Mouse (Mus musculus) limb, embryonic 11.5 days (tissue): ENCODE measurements around the gene Anp32e. TPM values are rescaled to one million over a fixed set of nuclear protein-coding genes. Genes with fewer than 3 reads are reported as not detected.

Source experiments
- ATAC-seq: fragments of 200-750 bp; cut with Nextera tagmentation; 2 replicates; pipeline ENCODE4 v1.8.0; 2017; ENCODE audit warnings: low read depth; ENCODE audit not compliant: insufficient number of reproducible peaks, low FRiP score, low TSS enrichment
- DNase-seq: peaks from one replicate; pipeline ENCODE4 v3.0.0-alpha.2; 2015; ENCODE audit warnings: low spot score
- H3K27ac ChIP-seq: fragments of 300-500 bp; sonication (generic); replicated peaks from 2 replicates; pipeline ENCODE4 v1.5.1; 2014; ENCODE audit warnings: low read depth, mild to moderate bottlenecking, low read length
- H3K27me3 ChIP-seq: fragments of 300-500 bp; sonication (generic); 2 replicates; pipeline ENCODE4 v1.6.1; 2014; ENCODE audit warnings: mild to moderate bottlenecking, low read length, mixed read lengths; ENCODE audit not compliant: control insufficient read depth, insufficient read depth
- H3K36me3 ChIP-seq: fragments of 300-500 bp; sonication (generic); 2 replicates; pipeline ENCODE4 v1.6.1; 2014; ENCODE audit warnings: mild to moderate bottlenecking, low read length, moderate library complexity, mixed read lengths; ENCODE audit not compliant: control insufficient read depth, insufficient read depth
- H3K4me1 ChIP-seq: fragments of 300-500 bp; sonication (generic); 2 replicates; pipeline ENCODE4 v1.6.1; 2014; ENCODE audit warnings: low read length, mixed read lengths; ENCODE audit not compliant: control insufficient read depth, insufficient read depth
- H3K4me2 ChIP-seq: fragments of 300-500 bp; sonication (generic); 2 replicates; pipeline ENCODE4 v1.6.1; 2014; ENCODE audit warnings: low read depth, mild to moderate bottlenecking, moderate library complexity; ENCODE audit not compliant: severe bottlenecking
- H3K4me3 ChIP-seq: fragments of 300-500 bp; sonication (generic); 2 replicates; pipeline ENCODE4 v1.5.1; 2014; ENCODE audit warnings: low read depth, low read length
- H3K9ac ChIP-seq: fragments of 300-500 bp; sonication (generic); 2 replicates; pipeline ENCODE4 v1.6.1; 2014; ENCODE audit warnings: mild to moderate bottlenecking, low read length
- H3K9me3 ChIP-seq: fragments of 300-500 bp; sonication (generic); 2 replicates; pipeline ENCODE4 v1.6.1; 2016; ENCODE audit warnings: low read length; ENCODE audit not compliant: control insufficient read depth
- WGBS: fragments of 180-500 bp; shearing (Covaris S2); extraction: QIAGEN DNeasy Blood & Tissue Kit; methylation state at CpG from one replicate; pipeline ENCODE4 v1.1.7; 2014; 5-methylcytosine and 5-hydroxymethylcytosine counted together
- polyA plus RNA-seq: library from polyadenylated mRNA; unstranded; fragments of >200 nt; fragmentation: Nextera tagmentation; extraction: Ambion mirVana; gene quantifications from 2 replicates; pipeline ENCODE4 v1.2.1, GENCODE M21; 2014

The Anp32e gene
- polyA plus RNA-seq, 1 experiment from 2014 or later: 125 TPM

DNA sequence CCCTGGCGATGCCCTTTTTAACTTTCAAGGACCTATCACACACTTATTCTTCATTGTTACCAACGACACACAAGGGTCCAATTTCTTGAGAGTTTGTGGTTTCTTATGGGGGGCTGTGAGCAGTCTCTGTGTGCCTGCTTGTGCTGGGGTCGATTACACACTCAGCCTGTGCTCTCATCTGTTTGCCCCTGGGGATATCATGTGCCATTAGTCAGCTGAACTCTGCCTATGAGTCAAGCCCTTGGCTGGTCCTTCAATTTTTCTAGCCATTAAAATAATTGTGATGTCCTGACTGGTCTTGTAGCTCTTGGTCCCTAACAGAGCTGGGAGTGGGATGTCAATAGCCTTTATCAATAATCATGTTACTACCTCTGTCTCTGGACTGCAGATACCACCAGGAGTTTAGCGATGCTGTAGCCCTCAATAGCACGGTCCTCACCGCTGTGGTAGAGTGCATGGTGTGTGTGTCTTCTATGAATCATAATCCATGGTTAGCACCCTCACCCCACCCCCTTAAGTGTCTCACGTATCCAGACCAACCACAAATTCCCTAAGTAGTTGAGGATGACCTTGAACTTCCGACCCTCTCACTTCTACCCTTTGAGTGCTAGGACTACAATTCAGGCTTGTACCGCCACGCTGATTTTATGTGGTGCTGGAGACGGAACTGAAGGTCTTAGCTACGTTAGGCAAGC lies 51.4 kb downstream of the Anp32e start:
- no peak overlapping the region for H3K4me2 ChIP-seq
- no peak overlapping the region for H3K27ac ChIP-seq
- peaks cover 6% of the 10 kb centered on the region for H3K4me1 ChIP-seq
- no peak for DNase-seq
- no peak for ATAC-seq
- WGBS: 84% methylated on average over 12 of the region's 12 CpGs
- H3K36me3 ChIP-seq: no peaks in the 10 kb centered on the region
- no peak overlapping the region for H3K9ac ChIP-seq
- H3K9me3 ChIP-seq: no peaks in the 10 kb centered on the region
- no peak overlapping the region for H3K4me3 ChIP-seq
- no peaks in the 10 kb centered on the region for H3K27me3 ChIP-seq

DNA sequence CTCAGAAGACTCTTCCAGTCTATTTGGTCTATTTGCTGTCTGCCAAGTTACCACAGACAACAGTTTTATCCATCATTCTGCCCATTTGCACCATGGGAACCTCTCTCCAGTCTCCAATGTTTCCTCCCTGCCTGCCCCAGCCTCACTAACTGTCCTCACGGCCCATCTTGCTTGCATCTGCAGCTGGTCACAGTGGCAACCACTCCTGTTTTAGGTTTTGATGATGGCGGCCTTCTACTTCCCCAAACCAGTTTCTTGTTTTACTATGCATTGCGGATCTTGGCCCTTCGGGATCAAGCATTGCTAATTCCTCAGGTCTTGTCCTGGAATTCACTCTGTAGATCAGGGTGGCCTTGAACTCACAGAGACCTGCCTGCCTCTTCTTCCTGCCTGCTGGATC lies 53.1 kb downstream of the Anp32e start:
- 88% methylated on average over 4 of the region's 4 CpGs for WGBS

DNA sequence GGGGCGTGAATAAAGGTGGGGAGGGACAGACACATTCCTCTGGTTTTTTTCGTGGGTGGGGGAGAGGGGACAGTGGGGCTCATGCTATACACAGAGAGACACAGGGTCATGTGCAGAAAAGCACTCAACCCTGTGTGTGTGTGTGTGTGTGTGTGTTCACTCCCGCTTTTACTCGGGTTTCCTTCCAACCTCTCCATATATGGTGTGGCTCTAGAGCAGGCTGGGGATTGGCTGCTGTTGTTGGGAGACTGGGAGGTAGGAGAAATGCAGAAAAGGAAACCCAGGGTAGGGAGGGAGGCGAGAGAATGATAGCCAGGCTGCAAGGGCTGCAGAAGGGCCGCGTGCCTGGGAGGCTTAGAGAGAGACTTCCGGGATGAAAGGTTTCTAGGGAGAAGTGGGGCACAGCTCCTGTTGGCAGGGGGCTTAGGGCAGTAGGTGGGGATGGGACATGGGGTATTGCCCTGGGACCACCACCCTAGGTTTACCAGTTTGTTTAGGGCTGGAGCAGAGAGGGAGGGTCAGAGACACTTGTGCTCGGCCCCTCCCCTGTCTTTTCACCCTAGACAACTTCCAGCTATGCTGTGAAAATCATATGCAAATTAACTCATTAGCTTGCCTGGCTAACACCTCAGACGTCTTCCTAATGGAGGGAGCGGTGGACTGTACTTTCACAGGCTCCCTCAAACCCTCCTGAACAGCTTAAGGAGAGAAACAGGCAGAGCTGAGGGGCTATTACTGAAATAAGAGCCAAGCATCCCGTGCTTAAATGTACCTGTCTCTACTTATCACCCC lies 56.4 kb downstream of the Anp32e start:
- Histone ChIP-seq H3K4me1 (peaks cover 20% of the 10 kb centered on the region), H3K4me3 (peak overlapping the region; percentile 20), H3K4me2 (peak overlapping the region; percentile 49), H3K36me3 (peaks cover 15% of the 10 kb centered on the region), H3K27me3 (no peaks in the 10 kb centered on the region), H3K9me3 (no peaks in the 10 kb centered on the region), H3K27ac (peak overlapping the region; percentile 94), H3K9ac (peak overlapping the region; percentile 63)
- ATAC-seq (peak; percentile 92), DNase-seq (peak; percentile 80)
- WGBS: 3% methylated on average over 12 of the region's 12 CpGs

More for the DNA sequence above, 53.1 kb downstream of the Anp32e start:
- H3K27me3 ChIP-seq: no peaks in the 10 kb centered on the region
- no peak overlapping the region for H3K27ac ChIP-seq
- H3K4me3 ChIP-seq: no peak overlapping the region
- H3K4me2 ChIP-seq: no peak overlapping the region
- no peaks in the 10 kb centered on the region for H3K9me3 ChIP-seq
- H3K36me3 ChIP-seq: no peaks in the 10 kb centered on the region
- no peak overlapping the region for H3K9ac ChIP-seq
- no peak for DNase-seq
- no peak for ATAC-seq
- H3K4me1 ChIP-seq: peaks cover 20% of the 10 kb centered on the region

DNA sequence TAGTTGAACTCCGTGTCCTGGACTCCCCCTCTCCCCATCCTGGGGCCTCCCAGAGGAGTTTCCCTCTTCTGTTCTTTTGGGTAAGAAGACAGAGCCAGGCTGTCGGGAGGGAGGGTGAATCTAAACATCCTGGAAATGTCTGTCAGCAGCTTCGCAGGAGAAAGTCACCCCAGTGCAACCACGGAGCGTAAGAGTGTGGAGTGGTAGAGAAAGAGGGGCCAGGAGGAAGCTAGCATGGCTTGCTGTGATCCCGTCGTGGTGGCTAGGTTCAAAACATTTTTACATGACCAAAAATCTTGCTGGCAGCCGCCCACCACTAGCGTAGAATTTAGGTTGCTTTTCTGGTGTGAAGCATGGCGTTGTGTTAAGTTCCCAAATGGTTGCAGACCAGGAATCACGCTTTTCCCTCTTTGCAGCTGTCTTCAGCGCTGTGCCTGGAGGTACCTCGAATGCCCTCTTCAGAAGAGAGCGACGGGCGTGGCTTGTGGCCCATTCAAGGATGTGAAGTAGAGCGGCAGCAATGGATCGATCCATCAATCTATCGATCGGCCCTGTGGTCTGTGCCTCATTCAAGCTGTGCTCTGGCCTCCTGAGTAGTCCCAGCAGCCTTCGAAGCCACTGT lies 57.1 kb downstream of the Anp32e start:
- no peaks in the 10 kb centered on the region for H3K27me3 ChIP-seq
- H3K4me2 ChIP-seq: peak overlapping the region; percentile 49
- ATAC-seq (no peak), DNase-seq (peak; percentile 79)
- H3K36me3 ChIP-seq: peaks cover 19% of the 10 kb centered on the region
- peaks cover 20% of the 10 kb centered on the region for H3K4me1 ChIP-seq
- H3K9ac ChIP-seq: peak overlapping the region; percentile 63
- no peaks in the 10 kb centered on the region for H3K9me3 ChIP-seq
- WGBS: 2% methylated on average over 21 of the region's 21 CpGs
- H3K27ac ChIP-seq: peak overlapping the region; percentile 94
- H3K4me3 ChIP-seq: peak overlapping the region; percentile 20

DNA sequence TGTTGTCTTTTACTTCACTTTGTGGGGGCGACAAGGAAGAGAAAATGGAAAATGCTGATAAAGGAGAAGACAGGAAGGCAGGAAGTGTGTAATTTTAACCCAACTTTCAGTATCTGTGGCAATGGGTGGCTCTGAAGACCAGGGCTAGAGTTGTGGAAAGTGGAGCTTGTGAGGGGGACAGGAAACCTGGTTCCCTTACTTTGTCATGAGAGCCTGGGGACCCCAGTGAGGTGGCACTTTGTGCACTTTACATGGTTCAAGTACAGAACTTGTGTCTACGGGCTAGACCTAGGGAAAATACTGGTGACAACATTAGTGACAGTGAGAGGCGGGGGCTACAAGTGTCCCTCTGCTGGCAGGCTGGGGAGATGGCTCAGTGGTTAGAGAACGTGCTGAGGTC lies 57.9 kb downstream of the Anp32e start:
- Histone ChIP-seq H3K9me3 (no peaks in the 10 kb centered on the region), H3K4me1 (peaks cover 20% of the 10 kb centered on the region), H3K9ac (no peak overlapping the region), H3K36me3 (peaks cover 22% of the 10 kb centered on the region), H3K27me3 (no peaks in the 10 kb centered on the region), H3K27ac (peak overlapping the region; percentile 26; the same call in 1 of the 2 replicates), H3K4me2 (peak overlapping the region; percentile 49; the same call in 1 of the 2 replicates), H3K4me3 (no peak overlapping the region)
- WGBS: 75% methylated on average over 4 of the region's 4 CpGs
- DNase-seq: no peak
- ATAC-seq: no peak

DNA sequence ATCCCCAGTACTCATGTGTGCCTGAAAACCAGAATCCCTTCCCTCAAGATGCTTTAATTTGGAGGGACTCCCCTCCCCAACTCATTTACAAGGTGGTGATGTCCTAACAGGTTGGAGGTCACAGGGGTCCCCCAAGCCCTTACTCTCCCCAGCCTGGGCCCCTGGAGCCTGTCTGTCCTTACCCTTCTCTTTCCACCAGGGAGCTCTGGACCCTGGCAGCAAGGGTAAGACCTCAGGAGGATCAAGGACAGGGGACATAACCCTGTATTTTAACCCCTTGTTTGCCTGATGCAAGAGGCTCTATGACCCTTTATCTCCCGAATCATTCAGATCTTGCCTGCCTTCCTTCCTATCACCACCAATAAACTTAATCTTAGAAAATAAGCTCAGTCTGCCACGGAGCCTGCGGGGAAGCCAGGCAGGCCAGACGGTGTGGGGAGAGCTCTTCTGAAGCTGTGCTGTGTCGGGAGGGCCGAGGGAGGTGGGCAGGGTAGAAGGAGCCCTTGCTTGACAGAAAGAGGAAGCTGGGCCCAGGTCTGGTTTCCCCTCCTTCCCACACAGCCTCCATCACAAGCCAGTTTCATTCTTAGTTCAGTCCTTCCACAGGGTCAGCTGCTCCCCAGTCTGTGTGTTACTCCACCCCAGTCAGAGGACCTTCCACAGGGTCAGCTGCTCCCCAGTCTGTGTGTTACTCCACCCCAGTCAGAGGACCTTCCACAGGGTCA lies 58.5 kb downstream of the Anp32e start:
- Histone ChIP-seq H3K4me2 (no peak overlapping the region), H3K27me3 (no peaks in the 10 kb centered on the region), H3K27ac (0 out of 2 replicates have a peak overlapping the region, but pooled peaks have one; percentile 26), H3K9ac (no peak overlapping the region), H3K9me3 (no peaks in the 10 kb centered on the region), H3K36me3 (peaks cover 22% of the 10 kb centered on the region), H3K4me3 (no peak overlapping the region), H3K4me1 (peaks cover 21% of the 10 kb centered on the region)
- ATAC-seq (no peak), DNase-seq (no peak)
- WGBS: 77% methylated on average over 6 of the region's 6 CpGs

DNA sequence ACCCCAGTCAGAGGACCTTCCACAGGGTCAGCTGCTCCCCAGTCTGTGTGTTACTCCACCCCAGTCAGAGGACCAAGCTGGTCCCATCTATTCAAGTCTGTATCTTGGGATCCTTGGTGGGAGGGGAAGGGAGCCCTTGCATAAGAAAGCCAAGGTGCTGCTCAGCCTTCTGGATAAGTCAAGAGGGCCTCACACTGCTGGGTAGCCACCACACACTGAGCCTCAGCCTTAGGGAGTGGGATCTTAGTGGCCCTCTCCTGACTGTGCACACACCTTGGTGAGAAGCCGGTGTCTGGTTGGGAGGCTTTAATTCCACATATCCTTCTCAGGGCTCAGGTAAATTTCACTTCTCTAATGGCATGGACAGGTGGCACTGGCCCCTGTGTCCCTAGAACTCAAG lies 59.1 kb downstream of the Anp32e start:
- no peak for ATAC-seq
- WGBS: 100% methylated on average over 1 of the region's 1 CpGs
- H3K4me1 ChIP-seq: peaks cover 23% of the 10 kb centered on the region

DNA sequence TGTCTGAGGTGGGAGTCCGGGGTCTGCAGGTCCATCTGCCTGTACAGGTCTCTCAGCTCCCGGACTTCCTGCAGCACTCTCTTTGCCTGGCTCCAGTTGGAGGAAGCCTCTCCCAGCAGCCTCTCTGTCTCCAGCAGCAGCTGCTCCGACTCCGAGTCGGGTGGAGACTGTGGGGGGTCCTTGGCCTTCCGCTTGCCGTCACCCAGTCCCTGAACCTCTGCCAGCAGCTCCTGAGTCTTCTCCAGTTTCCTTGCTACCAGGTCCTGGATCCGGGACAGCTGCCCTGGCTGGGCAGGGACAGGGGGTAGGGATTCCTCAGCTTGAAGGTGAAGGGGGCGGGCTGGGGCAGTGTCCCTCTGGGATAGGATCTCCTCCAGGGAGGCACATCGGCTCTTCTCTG lies 59.9 kb downstream of the Anp32e start:
- Histone ChIP-seq H3K36me3 (peaks cover 24% of the 10 kb centered on the region), H3K4me2 (no peak overlapping the region), H3K27ac (no peak overlapping the region), H3K9me3 (no peaks in the 10 kb centered on the region), H3K4me3 (no peak overlapping the region), H3K9ac (no peak overlapping the region), H3K4me1 (peaks cover 31% of the 10 kb centered on the region), H3K27me3 (no peaks in the 10 kb centered on the region)
- DNase-seq (no peak), ATAC-seq (no peak)
- WGBS: 74% methylated on average over 10 of the region's 10 CpGs

More for the DNA sequence above, 59.1 kb downstream of the Anp32e start:
- H3K27ac ChIP-seq: 0 out of 2 replicates have a peak overlapping the region, but pooled peaks have one; percentile 33
- H3K4me2 ChIP-seq: no peak overlapping the region
- no peak for DNase-seq
- no peaks in the 10 kb centered on the region for H3K27me3 ChIP-seq
- no peak overlapping the region for H3K4me3 ChIP-seq
- no peak overlapping the region for H3K9ac ChIP-seq
- peaks cover 24% of the 10 kb centered on the region for H3K36me3 ChIP-seq
- H3K9me3 ChIP-seq: no peaks in the 10 kb centered on the region
